Mouse (Mus musculus): ENCODE data around the gene Abraxas2. TPM values are rescaled to one million over a fixed set of nuclear protein-coding genes. Genes with fewer than 3 reads are reported as not detected.

Abraxas2 gene
- polyA plus RNA-seq, 1 experiment from 2014 or later = 73.6 TPM

GRCm38 (mm10) chr7:132882343-132882742 is 23.3 kb downstream of the Abraxas2 start:
- Histone ChIP-seq H3K27ac (no peak overlapping the region), H3K79me2 (ENCODE audit: inconsistent target) (no peaks in the 10 kb centered on the region), H3K36me3 (ENCODE audit: inconsistent target) (peaks cover 77% of the 10 kb centered on the region), H3K4me3 (ENCODE audit: inconsistent target) (no peak overlapping the region)
- 69% methylated on average over 2 of the region's 2 CpGs for WGBS (ENCODE audit: missing documents)

- no peak overlapping the region for H3K4me3 ChIP-seq (ENCODE audit: inconsistent target)
- peaks cover 60% of the 10 kb centered on the region for H3K36me3 ChIP-seq (ENCODE audit: inconsistent target)
- no peaks in the 10 kb centered on the region for H3K79me2 ChIP-seq (ENCODE audit: inconsistent target)
- 100% methylated on average over 6 of the region's 7 CpGs for WGBS (ENCODE audit: missing documents)
- no peak overlapping the region for H3K27ac ChIP-seq
Observed at GRCm38 (mm10) chr7:132884031-132884430, 25.0 kb downstream of the Abraxas2 start.

- H3K36me3 ChIP-seq (ENCODE audit: inconsistent target) = peaks cover 28% of the 10 kb centered on the region
- WGBS (ENCODE audit: missing documents) = 89% methylated on average over 7 of the region's 7 CpGs
- no peak overlapping the region for H3K27ac ChIP-seq
- no peaks in the 10 kb centered on the region for H3K79me2 ChIP-seq (ENCODE audit: inconsistent target)
- no peak overlapping the region for H3K4me3 ChIP-seq (ENCODE audit: inconsistent target)
Observed at GRCm38 (mm10) chr7:132887019-132887804, 28.2 kb downstream of the Abraxas2 start.

- Histone ChIP-seq H3K79me2 (ENCODE audit: inconsistent target) (no peaks in the 10 kb centered on the region), H3K27ac (no peak overlapping the region), H3K4me3 (ENCODE audit: inconsistent target) (no peak overlapping the region), H3K36me3 (ENCODE audit: inconsistent target) (peaks cover 20% of the 10 kb centered on the region)
- 57% methylated on average over 3 of the region's 3 CpGs for WGBS (ENCODE audit: missing documents)
Observed at GRCm38 (mm10) chr7:132888052-132888451, 29.0 kb downstream of the Abraxas2 start.

- no peaks in the 10 kb centered on the region for H3K79me2 ChIP-seq (ENCODE audit: inconsistent target)
- peaks cover 13% of the 10 kb centered on the region; the same call in 1 of the 2 replicates for H3K36me3 ChIP-seq (ENCODE audit: inconsistent target)
- 29% methylated on average over 4 of the region's 4 CpGs for WGBS (ENCODE audit: missing documents)
- no peak overlapping the region for H3K4me3 ChIP-seq (ENCODE audit: inconsistent target)
- no peak overlapping the region for H3K27ac ChIP-seq
Observed at GRCm38 (mm10) chr7:132888518-132889249, 29.7 kb downstream of the Abraxas2 start.

GRCm38 (mm10) chr7:132889691-132890090 is 30.7 kb downstream of the Abraxas2 start:
- Histone ChIP-seq H3K36me3 (ENCODE audit: inconsistent target) (peaks cover 3% of the 10 kb centered on the region; the same call in 1 of the 2 replicates), H3K4me3 (ENCODE audit: inconsistent target) (no peak overlapping the region), H3K27ac (no peak overlapping the region), H3K79me2 (ENCODE audit: inconsistent target) (no peaks in the 10 kb centered on the region)
- 88% methylated on average over 8 of the region's 8 CpGs for WGBS (ENCODE audit: missing documents)

- Histone ChIP-seq H3K36me3 (ENCODE audit: inconsistent target) (no peaks in the 10 kb centered on the region), H3K27ac (no peak overlapping the region), H3K79me2 (ENCODE audit: inconsistent target) (no peaks in the 10 kb centered on the region), H3K4me3 (ENCODE audit: inconsistent target) (no peak overlapping the region)
- WGBS (ENCODE audit: missing documents) = 96% methylated on average over 5 of the region's 5 CpGs
Observed at GRCm38 (mm10) chr7:132890201-132890600, 31.2 kb downstream of the Abraxas2 start.

- WGBS (ENCODE audit: missing documents) = 96% methylated on average over 5 of the region's 5 CpGs
- Histone ChIP-seq H3K27ac (peak overlapping the region; percentile 86), H3K4me3 (ENCODE audit: inconsistent target) (no peak overlapping the region), H3K79me2 (ENCODE audit: inconsistent target) (no peaks in the 10 kb centered on the region), H3K36me3 (ENCODE audit: inconsistent target) (no peaks in the 10 kb centered on the region)
Observed at GRCm38 (mm10) chr7:132891561-132892310, 32.7 kb downstream of the Abraxas2 start.

DNA sequence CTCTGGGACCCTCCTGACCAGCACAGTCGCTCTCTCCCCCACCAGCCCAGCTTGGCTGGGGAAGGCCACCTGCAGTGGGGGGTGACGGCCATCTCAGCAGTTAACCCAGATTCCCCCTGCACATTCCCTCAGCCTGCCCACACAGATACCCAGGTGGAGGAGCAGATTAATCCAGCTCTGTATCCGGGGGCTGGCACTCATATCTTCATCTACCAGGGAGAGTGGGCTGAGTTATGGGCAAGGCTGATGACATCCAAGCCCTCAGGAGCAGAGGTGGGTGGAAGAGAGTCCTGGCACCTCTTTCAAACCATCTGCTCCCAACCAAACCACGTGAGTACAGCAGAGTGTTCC is 33.3 kb downstream of the Abraxas2 start:
- H3K79me2 ChIP-seq (ENCODE audit: inconsistent target) = no peaks in the 10 kb centered on the region
- WGBS (ENCODE audit: missing documents) = 80% methylated on average over 4 of the region's 4 CpGs
- H3K4me3 ChIP-seq (ENCODE audit: inconsistent target) = no peak overlapping the region
- no peaks in the 10 kb centered on the region for H3K36me3 ChIP-seq (ENCODE audit: inconsistent target)
- peak overlapping the region; percentile 86 for H3K27ac ChIP-seq

DNA sequence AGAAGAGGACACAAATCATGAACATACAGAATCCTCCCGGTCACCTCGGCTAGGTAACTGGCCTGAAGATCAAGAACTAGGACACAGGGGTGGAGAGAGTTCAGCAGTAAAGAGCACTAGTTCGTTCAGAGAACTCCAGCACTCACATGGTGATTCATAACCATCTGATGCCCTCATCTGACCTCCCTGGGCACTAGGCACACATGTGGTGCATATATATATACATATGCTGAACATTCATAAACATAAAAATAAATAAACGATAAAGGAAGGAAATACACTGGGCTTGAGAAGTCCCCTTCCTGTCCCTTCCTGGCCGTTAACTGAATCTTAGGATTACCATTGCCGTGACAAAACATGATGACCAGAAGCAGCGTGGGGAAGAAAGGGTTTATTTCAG is 33.8 kb downstream of the Abraxas2 start:
- 64% methylated on average over 7 of the region's 7 CpGs for WGBS (ENCODE audit: missing documents)
- Histone ChIP-seq H3K36me3 (ENCODE audit: inconsistent target) (no peaks in the 10 kb centered on the region), H3K4me3 (ENCODE audit: inconsistent target) (no peak overlapping the region), H3K79me2 (ENCODE audit: inconsistent target) (no peaks in the 10 kb centered on the region), H3K27ac (peak overlapping the region; percentile 86)

GRCm38 (mm10) chr7:132893336-132893735 is 34.3 kb downstream of the Abraxas2 start:
- no peaks in the 10 kb centered on the region for H3K79me2 ChIP-seq (ENCODE audit: inconsistent target)
- 100% methylated on average over 1 of the region's 1 CpGs for WGBS (ENCODE audit: missing documents)
- H3K4me3 ChIP-seq (ENCODE audit: inconsistent target) = no peak overlapping the region
- H3K27ac ChIP-seq = peak overlapping the region; percentile 86
- H3K36me3 ChIP-seq (ENCODE audit: inconsistent target) = no peaks in the 10 kb centered on the region

- peak overlapping the region; percentile 86 for H3K27ac ChIP-seq
- no peaks in the 10 kb centered on the region for H3K36me3 ChIP-seq (ENCODE audit: inconsistent target)
- WGBS (ENCODE audit: missing documents) = 89% methylated on average over 7 of the region's 7 CpGs
- no peaks in the 10 kb centered on the region for H3K79me2 ChIP-seq (ENCODE audit: inconsistent target)
- no peak overlapping the region for H3K4me3 ChIP-seq (ENCODE audit: inconsistent target)
Observed at GRCm38 (mm10) chr7:132894841-132895555, 36.0 kb downstream of the Abraxas2 start.

DNA sequence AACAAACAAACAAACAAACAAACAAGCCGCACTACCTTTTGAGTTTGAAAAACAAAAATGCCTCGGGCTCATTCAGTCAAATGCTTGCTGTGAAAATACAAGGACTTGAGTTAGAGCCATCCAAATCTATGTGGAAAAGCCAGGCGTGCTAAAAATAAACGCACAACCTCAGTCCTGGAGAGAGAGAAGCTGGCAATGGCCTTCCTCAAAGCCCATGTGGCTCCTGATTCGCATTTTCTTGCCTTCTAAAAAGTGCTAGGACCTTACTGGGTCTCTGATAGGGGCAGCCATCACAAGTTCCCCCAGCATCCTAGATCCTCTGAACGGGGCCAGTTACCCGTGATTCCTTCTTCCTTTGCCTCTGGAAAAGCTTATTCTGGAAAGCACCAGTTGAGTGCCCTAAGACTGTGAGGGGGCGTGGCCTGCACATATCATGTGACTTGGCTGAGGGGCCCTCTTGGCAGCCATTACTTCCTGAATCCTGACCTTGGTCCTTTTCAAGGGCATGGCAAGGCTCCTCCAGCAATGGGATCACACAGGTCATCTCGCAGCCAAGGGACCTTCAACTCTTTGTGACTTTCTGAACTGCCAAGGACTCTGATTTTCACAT is 37.3 kb downstream of the Abraxas2 start:
- 96% methylated on average over 9 of the region's 9 CpGs for WGBS (ENCODE audit: missing documents)
- no peak overlapping the region for H3K4me3 ChIP-seq (ENCODE audit: inconsistent target)
- no peaks in the 10 kb centered on the region for H3K36me3 ChIP-seq (ENCODE audit: inconsistent target)
- no peaks in the 10 kb centered on the region for H3K79me2 ChIP-seq (ENCODE audit: inconsistent target)
- no peak overlapping the region for H3K27ac ChIP-seq

- Histone ChIP-seq H3K4me3 (ENCODE audit: inconsistent target) (no peak overlapping the region), H3K27ac (no peak overlapping the region), H3K36me3 (ENCODE audit: inconsistent target) (no peaks in the 10 kb centered on the region), H3K79me2 (ENCODE audit: inconsistent target) (no peaks in the 10 kb centered on the region)
- WGBS (ENCODE audit: missing documents) = 94% methylated on average over 10 of the region's 10 CpGs
Observed at GRCm38 (mm10) chr7:132897258-132897657, 38.2 kb downstream of the Abraxas2 start.
